In the genomic region with DNA sequence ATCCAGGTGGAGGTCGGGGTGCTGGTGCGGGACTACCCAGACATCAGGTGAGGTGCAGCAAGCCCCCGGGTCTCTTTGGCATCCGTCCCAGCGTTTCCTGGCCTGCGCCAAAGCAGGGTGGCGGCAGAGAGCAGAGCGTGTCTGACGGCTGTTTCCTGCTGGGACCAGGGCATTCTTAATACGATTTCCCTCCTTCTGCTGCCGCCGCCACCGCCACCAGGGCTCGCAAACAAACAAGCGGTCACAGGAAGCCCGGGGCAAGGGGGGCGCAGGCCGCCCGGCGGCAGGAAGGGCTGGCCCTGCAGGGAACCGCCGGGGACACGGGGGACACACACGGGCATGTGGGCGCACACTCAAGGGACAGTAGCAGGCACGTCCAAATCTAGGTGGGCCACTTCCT, we compare ENCODE assay signal across 1 mouse cellular context.
TF ChIP-seq lines count a peak whose summit lies in the region.

No protein-coding gene starts in this region.

TF ChIP-seq in CH12.LX, 34 proteins besides CTCF, POLR2A, EP300 and RAD21 (continued from another document):
- no peak for TF ChIP-seq NRF1 (IDR thresholded peaks at IDR 0.05; ENCODE audit: low read depth, low read length)
- TF ChIP-seq PAX5 (IDR thresholded peaks at IDR 0.05; ENCODE audit: low read length) = no peak
- no peak for TF ChIP-seq JUN (IDR thresholded peaks at IDR 0.05; ENCODE audit: insufficient read depth, low read depth, low read length)
- TF ChIP-seq TCF12 (IDR thresholded peaks at IDR 0.05; ENCODE audit: low read depth, low read length) = no peak
- no peak for TF ChIP-seq HCFC1 (IDR thresholded peaks at IDR 0.05; ENCODE audit: low read depth, low read length)
- no peak for TF ChIP-seq ZNF384 (IDR thresholded peaks at IDR 0.05; ENCODE audit: low read depth, low read length)
- no peak for TF ChIP-seq TBP (conservative IDR thresholded peaks at IDR 0.05; ENCODE audit: low read depth, low read length)
- TF ChIP-seq E2F4 (IDR thresholded peaks at IDR 0.05; ENCODE audit: insufficient replicate concordance, low read depth, low read length) = no peak
TF ChIP-seq in CH12.LX: peak in this region for 0.
